Mouse (Mus musculus) small intestine, adult 2 months (tissue): ENCODE results near the gene Drd2. TPM values are rescaled to one million over a fixed set of nuclear protein-coding genes. Genes with fewer than 3 reads are reported as not detected.

Experiments
- H3K27ac ChIP-seq: fragments of 200-500 bp; 2 replicates; pipeline ENCODE4 v1.5.1; 2012; ENCODE audit warnings: low read depth, low read length, control low read depth, inconsistent platforms; ENCODE audit not compliant: insufficient read depth
- H3K27me3 ChIP-seq: fragments of 200-500 bp; 2 replicates; pipeline ENCODE4 v1.6.1; 2012; ENCODE audit warnings: mild to moderate bottlenecking, moderate library complexity, low read length, inconsistent platforms; ENCODE audit not compliant: control insufficient read depth, insufficient read depth
- H3K36me3 ChIP-seq: fragments of 200-500 bp; 2 replicates; pipeline ENCODE4 v1.6.1; 2012; ENCODE audit warnings: mild to moderate bottlenecking, low read length, control low read depth, inconsistent platforms; ENCODE audit not compliant: control insufficient read depth, insufficient read depth
- H3K4me1 ChIP-seq: fragments of 200-500 bp; 2 replicates; pipeline ENCODE4 v1.6.1; 2012; ENCODE audit warnings: low read length, inconsistent platforms, mixed read lengths; ENCODE audit not compliant: control insufficient read depth, insufficient read depth, insufficient read length
- H3K4me3 ChIP-seq: fragments of 200-500 bp; 2 replicates; pipeline ENCODE4 v1.5.1; 2012; ENCODE audit warnings: low read depth, mild to moderate bottlenecking, control low read depth, inconsistent platforms, low read length, moderate library complexity
- CTCF ChIP-seq: fragments of 200-500 bp; IDR thresholded peaks from 2 replicates; pipeline ENCODE4 v1.5.1; 2012; ENCODE audit warnings: low read depth, mild to moderate bottlenecking, control low read depth, inconsistent platforms, low read length, moderate library complexity, mixed read lengths; ENCODE audit not compliant: insufficient replicate concordance, insufficient read length; ENCODE audit errors: extremely low read depth
- POLR2A ChIP-seq: fragments of 200-500 bp; IDR thresholded peaks from 2 replicates; pipeline ENCODE4 v1.6.1; 2012; ENCODE audit warnings: low read depth, mild to moderate bottlenecking, control low read depth, inconsistent platforms, low read length, moderate library complexity
- whole genome bisulfite sequencing: fragments of 180-500 bp; shearing (Covaris S2); methylation state at CpG from one replicate; pipeline ENCODE4 v1.1.7; 2018; 5-methylcytosine and 5-hydroxymethylcytosine counted together
- polyA plus RNA-seq: library from polyadenylated mRNA; depleted of rRNA; stranded (reverse); fragments of >200 nt; gene quantifications from 2 replicates; pipeline ENCODE4 v1.2.3, GENCODE M21; 2012; rRNA removed

The Drd2 gene
- polyA plus RNA-seq, 1 experiment = not detected

- no peaks in the 10 kb centered on the region for H3K36me3 ChIP-seq
- no peaks in the 10 kb centered on the region for H3K4me1 ChIP-seq
- no peaks in the 10 kb centered on the region for H3K27me3 ChIP-seq
- TF ChIP-seq POLR2A = no peak
- TF ChIP-seq CTCF = no peak
- H3K27ac ChIP-seq = no peak overlapping the region
- WGBS = 71% methylated on average over 3 of the region's 3 CpGs
- H3K4me3 ChIP-seq = no peak overlapping the region
Observed at GRCm38 (mm10) chr9:49450491-49450890, 110.1 kb downstream of the Drd2 start.

DNA sequence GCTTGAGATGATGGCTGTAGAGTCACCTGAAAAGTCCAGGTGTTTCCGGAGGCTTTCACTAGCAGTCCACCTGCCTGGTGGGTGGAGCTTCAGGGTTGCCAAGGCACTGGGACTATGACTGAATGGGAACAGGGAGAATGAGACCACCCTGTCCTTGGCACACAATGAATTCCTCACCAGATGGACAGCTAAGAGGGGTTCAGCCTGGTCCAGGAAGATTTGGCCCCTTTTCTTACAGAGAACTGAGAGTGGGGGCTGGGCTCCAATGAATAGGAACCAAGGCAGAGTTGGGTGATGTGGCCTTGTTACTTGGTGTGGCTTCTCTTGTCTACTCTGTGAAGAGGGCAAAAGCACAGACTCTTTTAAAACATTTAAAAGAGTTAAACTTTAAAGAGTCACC lies 112.0 kb downstream of the Drd2 start:
- Histone ChIP-seq H3K27ac (no peak overlapping the region), H3K4me1 (no peaks in the 10 kb centered on the region), H3K4me3 (no peak overlapping the region), H3K36me3 (no peaks in the 10 kb centered on the region), H3K27me3 (no peaks in the 10 kb centered on the region)
- WGBS = 90% methylated on average over 1 of the region's 1 CpGs
- TF ChIP-seq CTCF (no peak), POLR2A (no peak)

DNA sequence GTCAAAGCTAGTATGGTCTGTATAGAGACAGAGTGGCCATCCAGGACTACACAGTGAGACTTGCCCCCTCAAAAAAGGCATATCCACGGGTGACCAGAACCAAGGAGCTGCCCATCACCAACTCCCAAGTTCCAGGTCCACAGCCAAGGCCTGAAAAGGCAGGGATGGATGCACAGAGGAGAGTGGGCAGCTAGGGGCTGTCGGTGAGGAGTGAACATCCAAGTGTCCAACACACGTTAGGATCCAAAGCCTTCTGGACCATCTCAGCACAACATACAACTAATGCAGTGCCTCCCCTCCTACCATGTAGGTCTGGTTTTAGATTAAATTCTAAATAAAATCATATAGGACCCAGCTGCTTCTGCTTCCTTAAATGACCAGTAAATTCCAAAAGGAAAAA lies 115.7 kb downstream of the Drd2 start:
- 80% methylated on average over 3 of the region's 3 CpGs for WGBS
- Histone ChIP-seq H3K4me1 (no peaks in the 10 kb centered on the region), H3K27me3 (no peaks in the 10 kb centered on the region), H3K4me3 (no peak overlapping the region), H3K27ac (no peak overlapping the region), H3K36me3 (no peaks in the 10 kb centered on the region)
- TF ChIP-seq CTCF (no peak), POLR2A (no peak)

Other genes with a start within 250 kb of the Drd2 start
- not detected in 2 replicates for gene Gm4894, start 90.1 kb upstream of the Drd2 start, polyA plus RNA-seq
- not detected in 2 replicates for gene Ankk1, start 86.4 kb downstream of the Drd2 start, polyA plus RNA-seq
- gene Ttc12, start 145.6 kb downstream of the Drd2 start, polyA plus RNA-seq = 0.22 and 0.34 TPM in 2 replicates